Mouse (Mus musculus): ENCODE data around the gene Hist1h2be.

DNA sequence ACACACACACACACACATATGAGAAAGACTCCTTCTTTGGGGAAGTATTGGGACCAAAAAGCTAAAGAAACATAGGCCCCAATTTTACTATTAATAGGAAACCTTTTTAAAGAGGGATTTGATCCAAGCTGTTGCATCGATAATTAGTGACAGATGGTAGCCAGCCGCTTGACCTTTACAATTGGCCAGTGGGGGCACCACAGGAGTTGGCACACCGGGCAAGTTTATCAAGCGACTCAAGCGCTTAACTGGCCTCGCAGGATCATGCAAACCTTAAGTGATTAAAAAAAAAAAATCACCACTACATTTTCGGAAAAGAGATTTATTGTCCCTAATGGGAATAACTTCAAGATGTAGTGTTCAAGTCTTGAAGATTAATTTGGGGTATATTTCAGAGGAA lies 28.3 kb downstream of the Hist1h2be start:
- TF ChIP-seq CTCF (IDR thresholded peaks at IDR 0.05; ENCODE audit: extremely low read depth, insufficient read depth, insufficient read length, insufficient replicate concordance) (no peak), POLR2A (IDR thresholded peaks at IDR 0.05; ENCODE audit: low read depth, low read length) (no peak)

Measured in spleen, adult 2 months (tissue).